Mouse (Mus musculus) forebrain, embryonic 11.5 days (tissue): ENCODE data around the gene Adap2. TPM values are rescaled to one million over a fixed set of nuclear protein-coding genes. Genes with fewer than 3 reads are reported as not detected.
"Not testable (repeated sequence)": the region's sequence is repeated elsewhere in the genome, so short reads cannot be mapped to it uniquely, and the experiment has no call there.

Experiments used
- ATAC-seq: fragments of 200-750 bp; cut with Nextera tagmentation; replicated peaks from 2 replicates; pipeline ENCODE4 v1.8.0; 2017; ENCODE audit warnings: moderate TSS enrichment; ENCODE audit not compliant: low FRiP score
- DNase-seq: peaks from one replicate; pipeline ENCODE4 v3.0.0-alpha.2; 2017; ENCODE audit warnings: low spot score
- H3K27ac ChIP-seq: fragments of 300-500 bp; sonication (generic); 2 replicates; pipeline ENCODE4 v1.5.1; 2014; ENCODE audit warnings: low read depth, low read length
- H3K27me3 ChIP-seq: fragments of 300-500 bp; sonication (generic); 2 replicates; pipeline ENCODE4 v1.6.1; 2014; ENCODE audit warnings: mild to moderate bottlenecking, low read length, mixed read lengths; ENCODE audit not compliant: control insufficient read depth, insufficient read depth
- H3K36me3 ChIP-seq: fragments of 300-500 bp; sonication (generic); 2 replicates; pipeline ENCODE4 v1.6.1; 2014; ENCODE audit warnings: mild to moderate bottlenecking, low read length, moderate library complexity, mixed read lengths; ENCODE audit not compliant: control insufficient read depth, insufficient read depth
- H3K4me1 ChIP-seq: fragments of 300-500 bp; sonication (generic); replicated peaks from 2 replicates; pipeline ENCODE4 v1.6.1; 2014; ENCODE audit warnings: low read length, mixed read lengths; ENCODE audit not compliant: control insufficient read depth, insufficient read depth
- H3K4me2 ChIP-seq: fragments of 300-500 bp; sonication (generic); 2 replicates; pipeline ENCODE4 v1.6.1; 2014; ENCODE audit warnings: low read depth, mild to moderate bottlenecking, low read length, moderate library complexity, mixed read lengths; ENCODE audit not compliant: severe bottlenecking
- H3K4me3 ChIP-seq: fragments of 300-500 bp; sonication (generic); 2 replicates; pipeline ENCODE4 v1.5.1; 2014; ENCODE audit warnings: low read depth, low read length
- H3K9ac ChIP-seq: fragments of 300-500 bp; sonication (generic); 2 replicates; pipeline ENCODE4 v1.6.1; 2014; ENCODE audit warnings: low read length
- H3K9me3 ChIP-seq: fragments of 300-500 bp; sonication (generic); 2 replicates; pipeline ENCODE4 v1.6.1; 2016; ENCODE audit warnings: low read length, mixed read lengths; ENCODE audit not compliant: control insufficient read depth
- WGBS: fragments of 180-500 bp; shearing (Covaris S2); extraction: QIAGEN DNeasy Blood & Tissue Kit; methylation state at CpG from one replicate; pipeline ENCODE4 v1.1.7; 2014; 5-methylcytosine and 5-hydroxymethylcytosine counted together
- polyA plus RNA-seq: library from polyadenylated mRNA; unstranded; fragments of >200 nt; fragmentation: Nextera tagmentation; extraction: Ambion mirVana; gene quantifications from 2 replicates; pipeline ENCODE4 v1.2.1, GENCODE M21; 2014

The Adap2 gene
- polyA plus RNA-seq, 1 experiment from 2014 or later = 0.68 TPM

- ATAC-seq = peak; percentile 89
- WGBS = under 1% methylated on average over 40 of the region's 40 CpGs
- peak within 1 kb of the TSS; percentile 62 for H3K27ac ChIP-seq
Measured at GRCm38 (mm10) chr11:80141825-80142521, 11.9 kb upstream of the Adap2 start, which contains the start of gene Tefm. TSS of gene Tefm (minus strand) at chr11:80142175.

GRCm38 (mm10) chr11:80142872-80143271 lies 11.0 kb upstream of the Adap2 start:
- Histone ChIP-seq H3K9me3 (no peaks in the 10 kb centered on the region), H3K27me3 (no peaks in the 10 kb centered on the region), H3K4me2 (peak overlapping the region; percentile 76), H3K36me3 (no peaks in the 10 kb centered on the region; the same call in 1 of the 2 replicates), H3K4me3 (peak overlapping the region; percentile 69), H3K4me1 (no peaks in the 10 kb centered on the region), H3K9ac (peak overlapping the region; percentile 84), H3K27ac (no peak overlapping the region)
- WGBS = 44% methylated on average over 8 of the region's 8 CpGs
- DNase-seq (no peak), ATAC-seq (no peak)

More at GRCm38 (mm10) chr11:80141825-80142521, 11.9 kb upstream of the Adap2 start, which contains the start of gene Tefm:
- Histone ChIP-seq H3K4me3 (peak within 1 kb of the TSS; percentile 69), H3K4me1 (no peaks in the 10 kb centered on the region), H3K9me3 (no peaks in the 10 kb centered on the region), H3K4me2 (peak within 1 kb of the TSS; percentile 76), H3K36me3 (no peaks in the 10 kb centered on the region; the same call in 1 of the 2 replicates), H3K9ac (peak within 1 kb of the TSS; percentile 84), H3K27me3 (no peaks in the 10 kb centered on the region)
- DNase-seq = peak; percentile 89

- WGBS = 72% methylated on average over 10 of the region's 10 CpGs
- Histone ChIP-seq H3K27ac (no peak overlapping the region), H3K4me3 (no peak overlapping the region)
Measured at GRCm38 (mm10) chr11:80145787-80146275, 8.1 kb upstream of the Adap2 start.

GRCm38 (mm10) chr11:80147748-80148147 lies 6.2 kb upstream of the Adap2 start:
- 80% methylated on average over 6 of the region's 6 CpGs for WGBS
- Histone ChIP-seq H3K4me1 (no peaks in the 10 kb centered on the region), H3K27me3 (no peaks in the 10 kb centered on the region), H3K9ac (no peak overlapping the region), H3K4me2 (no peak overlapping the region), H3K4me3 (no peak overlapping the region), H3K36me3 (no peaks in the 10 kb centered on the region), H3K9me3 (no peaks in the 10 kb centered on the region), H3K27ac (no peak overlapping the region)
- no peak for DNase-seq
- ATAC-seq = no peak

More at GRCm38 (mm10) chr11:80145787-80146275, 8.1 kb upstream of the Adap2 start:
- Histone ChIP-seq H3K4me1 (no peaks in the 10 kb centered on the region), H3K9me3 (no peaks in the 10 kb centered on the region), H3K9ac (no peak overlapping the region), H3K27me3 (no peaks in the 10 kb centered on the region), H3K36me3 (no peaks in the 10 kb centered on the region), H3K4me2 (no peak overlapping the region)
- DNase-seq (no peak), ATAC-seq (no peak)

- 46% methylated on average over 1 of the region's 1 CpGs for WGBS
- no peaks in the 10 kb centered on the region for H3K4me1 ChIP-seq
- peaks cover 2% of the 10 kb centered on the region for H3K27me3 ChIP-seq
- H3K4me3 ChIP-seq = no peak overlapping the region
- H3K9ac ChIP-seq = no peak overlapping the region
- H3K4me2 ChIP-seq = no peak overlapping the region
- H3K9me3 ChIP-seq = no peaks in the 10 kb centered on the region
- no peak overlapping the region for H3K27ac ChIP-seq
- ATAC-seq (no peak), DNase-seq (no peak)
- H3K36me3 ChIP-seq = no peaks in the 10 kb centered on the region
Measured at GRCm38 (mm10) chr11:80148313-80148712, 5.6 kb upstream of the Adap2 start.

- not testable (repeated sequence) for ATAC-seq, DNase-seq, H3K27ac ChIP-seq, H3K9me3 ChIP-seq, H3K4me2 ChIP-seq, H3K4me3 ChIP-seq, H3K9ac ChIP-seq, H3K4me1 ChIP-seq, H3K36me3 ChIP-seq, H3K27me3 ChIP-seq
- 50% methylated on average over 1 of the region's 4 CpGs for WGBS
Measured at GRCm38 (mm10) chr11:80148974-80149373, 4.9 kb upstream of the Adap2 start.

GRCm38 (mm10) chr11:80149412-80150023 lies 4.4 kb upstream of the Adap2 start:
- Histone ChIP-seq H3K4me1 (no peaks in the 10 kb centered on the region), H3K9me3 (no peaks in the 10 kb centered on the region), H3K27ac (no peak overlapping the region), H3K36me3 (no peaks in the 10 kb centered on the region), H3K27me3 (peaks cover 13% of the 10 kb centered on the region), H3K4me2 (no peak overlapping the region), H3K4me3 (no peak overlapping the region), H3K9ac (no peak overlapping the region)
- ATAC-seq (no peak), DNase-seq (no peak)
- WGBS = 87% methylated on average over 8 of the region's 8 CpGs

GRCm38 (mm10) chr11:80150566-80150965 lies 3.3 kb upstream of the Adap2 start:
- Histone ChIP-seq H3K4me2 (no peak overlapping the region), H3K27ac (no peak overlapping the region), H3K27me3 (peaks cover 21% of the 10 kb centered on the region), H3K4me1 (no peaks in the 10 kb centered on the region), H3K4me3 (no peak overlapping the region), H3K9ac (no peak overlapping the region), H3K36me3 (no peaks in the 10 kb centered on the region), H3K9me3 (no peaks in the 10 kb centered on the region)
- DNase-seq (no peak), ATAC-seq (no peak)
- 76% methylated on average over 5 of the region's 5 CpGs for WGBS
